8 mouse cellular contexts compared by ENCODE assay signal in the genomic region with DNA sequence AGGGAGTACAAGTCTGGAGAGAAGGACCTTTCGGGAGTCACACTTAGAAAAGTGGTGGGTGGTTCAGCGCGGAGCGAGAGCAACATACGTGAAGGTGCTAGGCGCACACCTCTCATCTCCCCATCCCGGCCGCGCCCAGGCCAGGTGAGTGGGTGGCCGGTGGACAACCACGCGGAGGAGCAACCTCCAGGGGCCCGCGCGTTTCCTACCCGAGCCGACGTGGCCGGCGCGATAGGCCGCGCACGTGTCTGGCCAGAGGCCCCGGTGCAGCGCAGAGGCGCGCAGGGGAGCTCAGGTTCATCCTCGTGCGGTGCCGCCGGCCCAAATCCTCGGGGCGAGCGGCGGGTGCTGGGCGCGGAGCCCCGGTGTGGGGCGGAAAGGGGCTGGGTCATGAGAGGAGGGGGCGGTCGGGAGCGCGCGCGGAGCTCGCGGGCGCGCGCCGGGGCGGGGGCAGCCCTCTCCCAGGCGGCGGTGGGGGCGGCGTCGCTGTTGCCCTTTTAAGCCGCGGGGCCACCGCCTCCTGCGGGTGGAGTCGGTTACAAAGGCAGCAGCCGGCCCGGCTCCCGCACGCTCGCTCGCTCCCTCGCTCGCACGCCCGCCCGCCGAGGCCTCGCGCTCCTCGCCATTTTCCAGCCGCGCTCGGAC. TPM values are rescaled to one million over a fixed set of nuclear protein-coding genes. Genes with fewer than 3 reads are reported as not detected.
DNase-seq lines count a peak whose midpoint lies in the region; ATAC-seq and TF ChIP-seq lines count a peak whose summit lies in the region.

A gene (plus strand): TSS at position 1 of the 645 bp plus-strand sequence.

- H3K27me3 ChIP-seq in intestine, postnatal 0 days (replicated peaks; ENCODE audit: control insufficient read depth, insufficient read depth, low read length) = no peaks in the 10 kb centered on the region
- peaks cover 6% of the 10 kb centered on the region for H3K27me3 ChIP-seq in liver, embryonic 12.5 days (replicated peaks)
- no peaks in the 10 kb centered on the region for H3K27me3 ChIP-seq in stomach, embryonic 16.5 days (ENCODE audit: control insufficient read depth, insufficient read depth, low read length)

- peaks cover 3% of the 10 kb centered on the region; the same call in 1 of the 2 replicates for H3K4me1 ChIP-seq in intestine, postnatal 0 days (replicated peaks; ENCODE audit: control insufficient read depth, insufficient read depth, low read length)
- H3K4me1 ChIP-seq in liver, embryonic 12.5 days = peaks cover 36% of the 10 kb centered on the region
- H3K4me1 ChIP-seq in stomach, embryonic 16.5 days (ENCODE audit: control insufficient read depth, insufficient read depth, low read length) = peaks cover 15% of the 10 kb centered on the region

- H3K36me3 ChIP-seq in intestine, postnatal 0 days (ENCODE audit: control insufficient read depth, insufficient read depth) = no peaks in the 10 kb centered on the region
- no peaks in the 10 kb centered on the region for H3K36me3 ChIP-seq in liver, embryonic 12.5 days
- no peaks in the 10 kb centered on the region for H3K36me3 ChIP-seq in stomach, embryonic 16.5 days (ENCODE audit: control insufficient read depth, insufficient read depth, low read length)

- peak; percentile 75 for ATAC-seq in intestine, postnatal 0 days
- peak; percentile 77 for ATAC-seq in liver, embryonic 12.5 days
- peak; percentile 89 for ATAC-seq in stomach, embryonic 16.5 days (ENCODE audit: insufficient read depth, low FRiP score)

- H3K4me2 ChIP-seq in intestine, postnatal 0 days (replicated peaks; ENCODE audit: low read depth) = peak within 1 kb of the TSS; percentile 94
- H3K4me2 ChIP-seq in liver, embryonic 12.5 days = peak within 1 kb of the TSS; percentile 99
- H3K4me2 ChIP-seq in stomach, embryonic 16.5 days (ENCODE audit: low read depth, low read length) = peak within 1 kb of the TSS; percentile 93

- H3K9ac ChIP-seq in intestine, postnatal 0 days (ENCODE audit: low read depth, low read length) = peak within 1 kb of the TSS; percentile 83
- peak within 1 kb of the TSS; percentile 91 for H3K9ac ChIP-seq in liver, embryonic 12.5 days
- peak within 1 kb of the TSS; percentile 92 for H3K9ac ChIP-seq in stomach, embryonic 16.5 days (ENCODE audit: low read length)

- peak; percentile 40 for TF ChIP-seq CTCF in intestine, postnatal 0 days (IDR thresholded peaks at IDR 0.05; ENCODE audit: low read depth)

- peak within 1 kb of the TSS; percentile 68 for H3K4me3 ChIP-seq in intestine, postnatal 0 days (ENCODE audit: low read depth, low read length)
- H3K4me3 ChIP-seq in liver, embryonic 12.5 days = peak within 1 kb of the TSS; percentile 89
- H3K4me3 ChIP-seq in stomach, embryonic 16.5 days (replicated peaks; ENCODE audit: low read length) = peak within 1 kb of the TSS; percentile 74

- H3K27ac ChIP-seq in intestine, postnatal 0 days (ENCODE audit: low read depth, low read length) = peak within 1 kb of the TSS; percentile 68
- peak within 1 kb of the TSS; percentile 80 for H3K27ac ChIP-seq in liver, embryonic 12.5 days
- H3K27ac ChIP-seq in stomach, embryonic 16.5 days (ENCODE audit: low read length) = peak within 1 kb of the TSS; percentile 74

- under 1% methylated on average over 68 of the region's 81 CpGs for WGBS in intestine, postnatal 0 days
- WGBS in liver, embryonic 12.5 days (ENCODE audit: insufficient replicate concordance) = 5% methylated on average over 60 of the region's 81 CpGs
- under 1% methylated on average over 76 of the region's 81 CpGs for WGBS in stomach, embryonic 16.5 days

- H3K9me3 ChIP-seq in intestine, postnatal 0 days (ENCODE audit: control insufficient read depth) = no peaks in the 10 kb centered on the region
- H3K9me3 ChIP-seq in liver, embryonic 12.5 days (replicated peaks) = no peaks in the 10 kb centered on the region
- no peaks in the 10 kb centered on the region for H3K9me3 ChIP-seq in stomach, embryonic 16.5 days (replicated peaks; ENCODE audit: control insufficient read depth, low read length)

- DNase-seq in 3T3-L1 (ENCODE audit: low read depth, low spot score) = peak; percentile 20
- peak; percentile 45 for DNase-seq in adrenal gland, adult 8-10 months
- peak; percentile 88 for DNase-seq in embryo, embryonic 9.5 days (ENCODE audit: extremely low spot score)
- DNase-seq in gonadal fat pad, adult 2 months (ENCODE audit: low read depth) = no peak
- peak; percentile 20 to 49 for DNase-seq in natural killer cell, adult 2 months (ENCODE audit: low spot score in 2 of 2)

RNA-seq across cellular contexts. Expression of the gene that starts here (rescaled TPM):
- total RNA-seq in adrenal gland, adult 8-10 months (2022) = 10 to 100 TPM; 50.3 to 60.9 (median 52.8) TPM
- 10.4 and 15.4 TPM in 2 replicates for polyA plus RNA-seq in gonadal fat pad, adult 2 months (2012; rRNA removed)
- polyA plus RNA-seq in intestine, postnatal 0 days (2015; fragmentation: Nextera tagmentation; extraction: Ambion mirVana) = 17.0 TPM in 2 replicates
- polyA plus RNA-seq in liver, embryonic 12.5 days (2016; fragmentation: Nextera tagmentation; extraction: Ambion mirVana) = 24.9 and 26.9 TPM in 2 replicates
- 14.3 and 15.8 TPM in 2 replicates for polyA plus RNA-seq in stomach, embryonic 16.5 days (2015; fragmentation: Nextera tagmentation; extraction: Ambion mirVana)
